Mouse (Mus musculus) kidney, postnatal 4 days (tissue): ENCODE results near the gene Adamts2.

Experiments
- DNase-seq, 2 experiments: peaks; one replicate each; pipeline ENCODE4 v3.0.0; 2021; ENCODE audit warnings: mixed read lengths in 2 of 2

The Adamts2 gene

DNA sequence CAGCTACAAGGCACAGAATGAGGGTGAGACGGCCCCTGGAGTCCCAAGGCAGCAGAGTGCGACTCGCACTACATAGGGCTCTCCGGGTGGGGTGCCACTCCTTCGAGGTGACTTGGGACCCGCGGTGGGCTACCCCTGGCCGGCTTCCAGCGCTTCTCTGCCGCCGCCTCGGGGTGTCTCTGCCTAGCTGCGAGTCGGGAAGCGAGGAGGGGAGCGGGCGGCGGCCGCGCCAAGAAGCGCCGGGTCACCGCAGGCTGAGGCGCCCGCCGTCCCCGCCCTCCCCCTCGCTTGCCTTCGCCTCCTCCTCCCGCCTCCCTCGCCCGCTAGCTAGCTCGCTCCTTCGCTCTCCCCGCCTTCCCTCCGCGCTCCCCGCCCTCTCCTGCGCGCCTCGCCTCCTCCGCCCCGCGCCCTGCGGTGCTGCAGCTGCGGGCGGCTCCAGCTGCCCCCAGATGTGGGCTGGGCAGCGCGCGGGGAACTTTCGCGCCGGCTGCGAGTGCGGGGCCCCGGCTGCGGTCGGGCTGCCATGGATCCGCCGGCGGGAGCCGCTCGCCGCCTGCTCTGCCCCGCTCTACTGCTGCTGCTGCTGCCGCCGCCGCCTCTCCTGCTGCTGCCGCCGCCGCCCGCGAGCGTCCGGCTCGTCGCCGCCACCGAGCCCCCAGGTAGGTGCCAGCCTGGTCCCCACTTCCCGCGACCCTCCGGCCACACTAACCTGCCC lies at the start of gene Adamts2:
TSS of gene Adamts2 (plus strand) at position 444 of the 715 bp plus-strand sequence.
- DNase-seq = peak; percentile 83 to 87

- DNase-seq = no peak
Observed at GRCm38 (mm10) chr11:50557064-50557463, 44.8 kb upstream of the Adamts2 start.

DNA sequence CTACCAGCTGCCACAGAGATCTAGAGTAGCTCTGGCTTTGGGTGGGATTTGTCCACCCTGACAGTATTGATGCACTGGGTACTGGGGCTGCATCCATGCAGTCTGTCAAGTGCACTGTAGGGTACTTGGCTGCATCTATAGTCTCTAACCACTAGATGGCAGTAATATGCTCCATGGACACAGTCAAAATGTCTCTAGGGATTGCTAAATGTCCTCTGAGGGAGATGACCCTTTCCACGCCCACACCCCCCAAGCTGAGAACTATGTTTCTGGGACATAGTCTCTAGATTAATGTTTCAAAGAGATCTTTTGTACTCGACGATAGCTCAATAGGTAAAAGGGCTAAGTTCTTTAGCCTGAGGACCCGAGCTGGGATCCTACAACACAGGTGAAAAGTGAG lies 42.8 kb upstream of the Adamts2 start:
- DNase-seq = peak in 1 of 2 experiments; percentile 21

DNA sequence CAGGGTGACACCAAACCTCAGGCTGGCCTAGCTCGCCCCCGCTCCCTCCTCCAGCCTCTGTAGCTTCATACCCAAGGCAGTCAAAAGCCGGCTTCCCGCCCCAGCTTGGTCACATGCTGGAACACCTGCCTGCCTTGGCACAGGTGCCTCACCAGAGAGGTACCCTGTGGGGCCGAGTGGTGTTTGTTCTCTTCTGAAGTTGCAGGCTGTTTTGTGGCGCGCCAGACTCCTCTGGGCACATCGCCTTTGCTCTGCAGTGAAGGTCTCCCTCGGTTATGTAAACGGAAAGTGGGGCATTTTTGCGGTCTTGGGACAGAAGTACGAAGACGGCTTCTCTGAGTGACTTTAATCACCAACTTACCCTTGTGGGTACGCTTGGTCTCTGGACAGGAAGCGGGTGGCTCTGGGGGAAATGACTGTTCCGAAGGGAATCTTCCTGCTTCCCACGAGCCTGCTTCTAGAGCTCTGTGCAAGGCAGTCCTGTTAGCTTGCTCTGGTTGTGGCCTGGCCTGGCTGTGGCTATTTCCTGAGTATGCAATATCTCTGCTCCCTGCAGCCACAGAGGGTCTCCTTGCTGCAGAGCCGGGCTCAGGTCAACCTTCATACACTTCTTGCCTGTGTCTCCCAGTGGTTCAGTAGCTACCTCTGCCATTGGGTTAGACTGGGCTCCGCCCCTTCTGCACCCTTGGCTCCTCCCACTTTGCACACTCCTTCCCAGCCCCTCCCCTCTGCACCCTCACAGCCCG lies 36.2 kb upstream of the Adamts2 start:
- DNase-seq = no peak

GRCm38 (mm10) chr11:50571448-50571847 lies 30.4 kb upstream of the Adamts2 start:
- DNase-seq = no peak

- no peak for DNase-seq
Observed at GRCm38 (mm10) chr11:50576521-50576920, 25.4 kb upstream of the Adamts2 start.

DNA sequence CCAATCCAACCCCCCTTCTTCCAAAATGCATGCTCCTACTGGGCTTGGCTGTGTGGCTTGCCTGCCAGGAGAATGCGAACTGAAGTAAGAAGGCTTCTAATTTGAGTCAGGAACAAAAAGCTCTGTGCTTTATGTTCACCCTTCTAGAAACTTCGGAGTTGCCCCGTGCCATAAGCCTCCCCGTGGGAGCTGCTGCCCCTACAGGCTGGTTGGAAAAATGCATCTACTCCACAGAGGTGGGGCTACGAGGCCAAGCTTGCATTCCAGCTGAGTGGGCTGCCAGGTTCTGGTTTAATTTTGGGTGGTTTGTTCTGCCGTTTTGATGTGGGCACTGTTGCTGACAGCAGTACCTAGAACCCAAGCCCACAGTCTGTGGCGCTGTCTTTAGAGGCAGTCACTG lies 14.9 kb upstream of the Adamts2 start:
- DNase-seq = peak; percentile 61 to 70

GRCm38 (mm10) chr11:50587787-50588186 lies 14.1 kb upstream of the Adamts2 start:
- DNase-seq = peak; percentile 79

DNA sequence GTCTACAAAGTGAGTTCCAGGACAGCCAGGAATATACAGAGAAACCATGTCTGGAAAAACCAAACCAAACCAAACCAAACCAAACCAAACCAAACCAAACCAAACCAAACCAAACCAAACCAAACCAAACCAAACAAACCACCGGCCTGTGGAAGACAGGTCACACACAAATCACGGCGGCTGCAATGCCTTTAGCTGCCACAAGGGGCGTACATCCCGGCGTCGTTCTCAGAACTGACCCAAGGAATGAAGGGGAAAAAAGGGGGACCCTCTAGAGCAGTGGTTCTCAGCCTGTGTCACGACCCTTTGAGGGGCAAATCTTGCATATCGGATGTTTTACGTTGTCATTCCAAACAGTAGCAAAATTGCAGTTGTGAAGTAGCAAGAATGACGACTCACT lies 12.8 kb upstream of the Adamts2 start:
- DNase-seq = peak; percentile 76

DNA sequence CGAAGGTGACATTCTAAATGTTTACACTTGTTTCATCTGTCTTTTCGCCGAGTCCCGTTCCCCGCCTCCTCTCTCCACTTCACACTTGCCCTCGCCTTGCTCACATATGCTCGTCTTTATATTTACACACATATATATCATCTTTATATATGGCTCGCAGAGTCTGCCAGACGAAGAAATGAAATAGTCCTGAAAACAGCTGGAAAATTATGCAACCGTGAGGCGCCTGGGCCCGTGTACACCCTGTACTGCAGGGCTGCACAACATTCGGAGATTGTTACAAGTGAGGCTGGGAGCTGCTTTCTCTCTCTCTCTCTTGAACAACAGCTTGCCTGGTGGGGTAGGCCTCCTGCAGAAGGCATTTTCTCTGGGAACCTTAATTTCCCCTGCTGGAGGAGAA lies 10.8 kb upstream of the Adamts2 start:
- DNase-seq = no peak

DNA sequence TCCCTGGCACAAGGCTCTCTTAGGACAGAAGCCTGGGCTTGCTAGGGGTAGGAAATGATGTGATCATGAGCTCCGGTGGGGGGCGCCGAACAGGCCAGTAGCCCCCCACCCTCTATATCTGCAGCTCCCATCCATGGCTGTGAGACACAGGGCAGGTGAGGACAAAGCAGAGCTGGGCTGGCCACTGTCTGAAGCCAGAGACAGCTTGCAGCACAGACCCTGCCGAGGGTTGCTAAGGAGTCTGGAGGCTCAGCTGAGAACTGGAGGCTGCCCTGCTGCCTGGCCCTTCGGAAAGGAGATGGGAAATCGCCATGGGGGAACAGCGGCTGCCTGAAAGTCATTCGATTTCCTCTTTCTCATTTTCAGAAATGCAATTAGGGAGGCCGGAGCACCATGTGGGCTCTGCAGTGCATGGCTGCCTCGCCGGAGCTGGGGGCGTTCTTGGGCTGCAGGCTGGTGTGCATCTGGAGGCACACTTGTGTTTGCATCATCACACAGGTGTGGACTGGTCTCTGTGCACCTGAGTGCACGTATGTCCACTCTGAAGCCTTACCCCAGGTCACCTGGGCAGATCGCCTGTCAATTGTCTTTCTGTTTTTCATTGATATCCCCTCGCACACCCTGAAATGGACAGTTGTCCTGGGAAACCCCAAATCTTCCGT lies 8.9 kb upstream of the Adamts2 start:
- DNase-seq = no peak

DNA sequence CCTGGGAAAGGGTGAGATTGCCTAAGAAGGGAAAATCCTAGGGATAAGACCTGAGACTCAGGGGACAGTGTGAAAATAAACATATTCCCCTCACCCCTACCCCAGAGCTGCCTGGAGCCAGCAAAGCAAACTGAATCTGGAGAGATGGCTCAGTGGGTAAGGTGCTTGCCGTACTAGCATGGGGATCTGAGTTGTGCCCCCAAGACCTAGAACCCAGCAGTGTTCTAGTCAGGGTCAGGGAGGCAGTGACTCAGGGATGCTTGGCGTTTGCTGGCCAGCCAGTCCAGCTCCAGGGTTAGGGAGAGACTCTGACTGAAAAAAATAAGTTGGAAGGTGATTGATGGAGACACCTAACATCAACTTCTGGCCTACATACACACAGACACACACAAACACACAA lies 5.3 kb upstream of the Adamts2 start:
- no peak for DNase-seq

DNA sequence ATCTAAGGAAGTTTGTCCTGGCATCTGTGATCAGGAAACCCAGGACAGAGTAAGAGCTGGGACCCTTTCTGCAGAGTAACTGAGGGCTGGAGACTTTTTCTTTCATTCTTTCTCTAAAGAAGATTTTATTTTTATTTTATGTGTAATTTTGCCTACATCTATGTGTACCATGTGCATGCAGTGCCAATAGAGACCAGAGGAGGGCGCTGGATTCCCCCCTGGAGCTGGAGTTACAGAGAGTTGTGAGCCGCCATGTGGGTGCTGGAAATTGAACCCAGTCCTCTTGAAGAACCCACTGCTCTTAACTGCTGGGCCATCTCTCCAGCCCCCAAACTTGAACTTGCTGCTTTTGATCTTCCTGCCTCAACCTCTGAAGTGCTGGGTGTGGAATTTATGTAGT lies 2.7 kb upstream of the Adamts2 start:
- DNase-seq = no peak

GRCm38 (mm10) chr11:50602356-50603081 lies 635 bp downstream of the Adamts2 start:
- DNase-seq = peak; percentile 63 to 72

- peak; percentile 63 to 72 for DNase-seq
Observed at GRCm38 (mm10) chr11:50603082-50603910, 1.4 kb downstream of the Adamts2 start.

DNA sequence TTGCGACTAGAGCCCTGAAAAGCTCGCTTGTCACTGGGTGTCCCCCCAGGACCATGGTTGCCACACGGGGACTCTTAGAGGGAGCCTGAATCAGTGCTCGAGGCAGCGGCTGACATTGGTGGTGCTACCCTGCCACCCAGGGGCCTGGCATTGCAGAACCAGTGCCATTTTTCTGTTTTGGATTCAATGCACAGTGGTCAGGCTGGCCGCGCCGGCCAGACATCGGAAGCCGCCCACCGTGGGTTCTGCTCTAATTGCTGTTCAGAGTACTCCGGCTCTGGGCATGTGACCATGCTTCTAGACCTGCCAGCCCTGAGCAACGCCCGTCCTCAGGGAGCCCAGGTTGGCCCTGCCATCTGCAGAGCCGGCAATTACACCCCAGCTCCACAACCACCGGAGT lies 2.5 kb downstream of the Adamts2 start:
- no peak for DNase-seq

DNA sequence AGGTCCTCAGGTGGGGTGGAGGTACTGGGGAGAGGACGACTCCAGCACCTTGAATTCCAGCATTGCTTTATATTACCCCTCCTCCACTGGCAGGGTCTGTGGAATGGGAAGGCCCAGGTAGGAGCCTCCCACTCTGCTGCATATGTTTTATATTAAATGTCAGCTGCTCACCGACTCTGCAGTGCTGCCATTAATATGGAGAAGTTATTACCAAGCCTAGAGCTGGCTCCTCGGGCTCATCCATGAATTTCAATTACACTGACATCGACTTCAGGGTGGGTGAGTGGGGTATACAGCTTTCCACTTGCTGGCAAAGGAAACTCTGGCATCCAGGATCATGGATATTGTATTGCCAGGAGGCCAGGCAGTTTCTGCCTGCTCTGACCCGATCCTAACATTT lies 9.3 kb downstream of the Adamts2 start:
- no peak for DNase-seq

DNA sequence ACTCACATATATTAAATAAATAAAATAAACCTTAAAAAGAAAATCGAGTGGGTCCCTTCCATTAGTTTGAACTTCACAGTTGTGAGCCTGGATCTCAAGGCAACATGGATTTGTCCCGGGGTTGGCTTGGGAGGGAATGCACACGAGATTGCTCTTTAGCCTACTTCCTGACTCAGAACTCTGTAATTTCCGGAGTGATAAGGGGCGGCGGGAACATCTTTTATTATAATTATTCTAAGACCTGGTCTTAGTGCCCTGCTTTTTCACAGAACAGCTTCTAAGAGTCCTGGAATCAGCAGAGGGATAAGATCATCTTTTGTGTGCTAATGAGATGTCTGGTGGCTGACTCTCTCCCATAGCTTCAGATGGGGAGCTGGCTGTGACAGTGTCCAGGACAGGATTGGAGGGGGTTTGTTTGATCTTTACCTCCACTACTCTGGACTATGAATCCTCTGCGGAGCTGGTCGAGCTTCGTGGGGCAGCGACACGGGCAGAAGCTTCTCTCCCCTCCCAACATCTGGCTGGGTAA lies 15.2 kb downstream of the Adamts2 start:
- DNase-seq = no peak

GRCm38 (mm10) chr11:50620926-50621325 lies 19.0 kb downstream of the Adamts2 start:
- DNase-seq = no peak

- no peak for DNase-seq
Observed at GRCm38 (mm10) chr11:50621364-50621763, 19.5 kb downstream of the Adamts2 start.

- peak; percentile 79 to 86 for DNase-seq
Observed at GRCm38 (mm10) chr11:50622238-50622726, 20.4 kb downstream of the Adamts2 start.

DNA sequence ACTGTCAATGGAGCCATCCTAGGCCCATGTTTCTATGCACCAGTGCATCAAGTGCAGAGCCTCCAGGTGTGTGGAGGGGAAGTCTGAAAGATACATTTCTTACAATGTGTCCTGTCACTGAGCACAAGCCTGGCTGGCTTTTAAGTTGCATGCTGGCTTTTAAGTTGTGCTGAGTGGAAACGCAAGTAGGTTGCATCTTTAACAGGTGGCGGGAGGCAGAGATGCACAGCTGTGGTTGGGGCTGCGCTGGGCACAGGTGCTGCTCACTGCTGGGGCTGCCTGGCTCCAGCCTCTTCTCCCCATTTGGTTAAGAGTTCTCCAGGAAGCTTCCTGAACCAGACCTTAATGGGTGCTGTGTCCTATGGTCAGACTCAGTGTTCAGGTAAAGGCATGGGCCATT lies 21.9 kb downstream of the Adamts2 start:
- DNase-seq = no peak
